Mouse (Mus musculus): ENCODE measurements around the gene Rpn1. TPM values are rescaled to one million over a fixed set of nuclear protein-coding genes. Genes with fewer than 3 reads are reported as not detected.

The Rpn1 gene
- 100 to 1,000 TPM; 120 to 129 TPM for total RNA-seq (2023)

DNA sequence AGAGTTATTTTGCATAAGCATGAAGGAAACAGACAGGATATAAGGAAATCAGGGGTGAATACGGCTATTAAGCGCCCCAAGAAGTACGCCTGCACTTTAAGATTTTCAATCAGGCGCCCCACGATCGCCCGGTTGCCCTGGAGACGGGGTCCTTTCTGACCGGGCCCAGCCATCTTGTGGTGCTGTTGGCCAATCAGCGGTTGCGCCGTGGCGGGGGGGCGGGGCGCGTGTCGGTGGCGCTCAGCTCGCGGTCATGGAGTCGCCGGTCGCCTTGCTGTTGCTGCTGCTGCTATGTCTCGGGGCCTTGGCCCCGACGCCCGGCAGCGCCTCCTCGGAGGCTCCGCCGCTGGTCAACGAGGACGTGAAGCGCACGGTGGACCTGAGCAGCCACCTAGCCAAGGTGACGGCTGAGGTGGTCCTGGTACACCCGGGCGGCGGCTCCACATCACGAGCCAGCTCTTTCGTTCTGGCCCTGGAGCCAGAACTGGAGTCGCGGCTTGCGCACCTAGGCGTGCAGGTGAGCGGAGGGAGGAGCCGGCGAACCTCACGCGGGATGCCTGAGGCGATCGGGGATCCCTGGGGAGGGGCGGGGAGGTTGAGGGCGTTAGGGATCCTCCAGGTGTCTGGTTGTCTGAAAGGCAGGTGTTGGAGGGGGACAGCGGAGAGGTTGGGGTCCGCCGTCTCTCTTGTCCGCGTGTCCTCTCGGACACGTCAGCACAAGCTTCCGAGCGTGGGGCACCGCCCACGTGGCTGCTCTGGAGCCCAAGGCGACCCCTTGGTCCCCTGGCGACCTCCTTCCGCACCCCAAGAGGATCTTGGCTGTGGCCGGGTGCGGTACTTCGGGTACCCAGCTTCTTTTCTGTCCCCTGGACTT, at the start of gene Rpn1:
Gene Rpn1, plus strand, starts transcription at position 205 of the 874 bp plus-strand sequence.

GRCm38 (mm10) chr6:88044577-88045405, 39.5 kb upstream of the Rpn1 start, which contains the start of gene Rab7:
TSS of gene Rab7 (minus strand) at chr6:88045270.

Other genes with a start within 250 kb of the Rpn1 start
- gene Gm45140, start 248.7 kb upstream of the Rpn1 start, total RNA-seq (2023) = 10 to 100 TPM in 1 of 2 experiments, 1 to 10 TPM in 1; 8.4 to 12.7 TPM
- 10 to 100 TPM; 38.0 to 42.2 TPM for gene Isy1, start 245.7 kb upstream of the Rpn1 start, total RNA-seq (2023)
- gene Cnbp, start 233.4 kb upstream of the Rpn1 start, total RNA-seq (2023) = 100 to 1,000 TPM; 228 to 237 TPM
- 10 to 100 TPM; 70.8 to 83.4 TPM for gene Copg1, start 196.7 kb upstream of the Rpn1 start, total RNA-seq (2023)
- gene Hmces, start 170.5 kb upstream of the Rpn1 start, total RNA-seq (2023) = 10 to 100 TPM; 12.1 to 13.3 TPM
- under 1 TPM in 1 of 2 experiments, not detected in 1; 0.58 TPM for gene H1fx, start 102.8 kb upstream of the Rpn1 start, total RNA-seq (2023)
- 100 to 1,000 TPM; 255 to 271 TPM for gene Rab7, start 39.2 kb upstream of the Rpn1 start, total RNA-seq (2023)
- gene Gata2, start 109.4 kb downstream of the Rpn1 start, total RNA-seq (2023) = under 1 TPM; 0.55 TPM
- not detected for gene Dnajb8, start 137.8 kb downstream of the Rpn1 start, total RNA-seq (2023)

Measured in monocyte, adult 59 days (primary cell).